Mouse (Mus musculus) cerebellum, postnatal 14 days (tissue): Measurements from ENCODE around the gene Abcg8.
A peak's percentile ranks its signal among the peaks of the same experiment; 100 is the strongest.

Experiments
- DNase-seq, 2 experiments: peaks; one replicate each; pipeline ENCODE4 v3.0.0; 2021; ENCODE audit warnings: mixed read lengths in 2 of 2

Abcg8 gene

GRCm38 (mm10) chr17:84714930-84715329 lies 38.8 kb downstream of the Abcg8 start:
- no peak for DNase-seq

- no peak for DNase-seq
Observed at GRCm38 (mm10) chr17:84716252-84716872, 40.3 kb downstream of the Abcg8 start.

GRCm38 (mm10) chr17:84717416-84717815 lies 41.3 kb downstream of the Abcg8 start:
- no peak for DNase-seq

- DNase-seq, result no peak
Observed at GRCm38 (mm10) chr17:84719105-84719504, 43.0 kb downstream of the Abcg8 start.

- DNase-seq, result no peak
Observed at GRCm38 (mm10) chr17:84724028-84724427, 47.9 kb downstream of the Abcg8 start.

GRCm38 (mm10) chr17:84725163-84725562 lies 49.1 kb downstream of the Abcg8 start:
- DNase-seq, result no peak

GRCm38 (mm10) chr17:84728201-84728911 lies 52.3 kb downstream of the Abcg8 start:
- DNase-seq, result no peak

GRCm38 (mm10) chr17:84729140-84729539 lies 53.0 kb downstream of the Abcg8 start:
- no peak for DNase-seq

- no peak for DNase-seq
Observed at GRCm38 (mm10) chr17:84731361-84731760, 55.3 kb downstream of the Abcg8 start.

- no peak for DNase-seq
Observed at GRCm38 (mm10) chr17:84732612-84733011, 56.5 kb downstream of the Abcg8 start.

GRCm38 (mm10) chr17:84736719-84737118 lies 60.6 kb downstream of the Abcg8 start:
- DNase-seq, result no peak

GRCm38 (mm10) chr17:84738073-84738797 lies 62.1 kb downstream of the Abcg8 start:
- DNase-seq, result peak in 1 of 2 experiments; percentile 53

- DNase-seq, result no peak
Observed at GRCm38 (mm10) chr17:84744256-84744655, 68.2 kb downstream of the Abcg8 start.

GRCm38 (mm10) chr17:84745001-84745400 lies 68.9 kb downstream of the Abcg8 start:
- DNase-seq, result no peak

- DNase-seq, result no peak
Observed at GRCm38 (mm10) chr17:84747212-84747611, 71.1 kb downstream of the Abcg8 start.

- DNase-seq, result no peak
Observed at GRCm38 (mm10) chr17:84748152-84748682, 72.1 kb downstream of the Abcg8 start.

GRCm38 (mm10) chr17:84749297-84749696 lies 73.2 kb downstream of the Abcg8 start:
- DNase-seq, result no peak
